Mouse (Mus musculus) large intestine, adult 2 months (tissue): ENCODE measurements around the gene Arhgap28. TPM values are rescaled to one million over a fixed set of nuclear protein-coding genes. Genes with fewer than 3 reads are reported as not detected.

Experiments used
- DNase-seq: peaks from one replicate; pipeline ENCODE4 v3.0.0-alpha.2; 2012; ENCODE audit warnings: low read depth, low spot score
- WGBS: fragments of 180-500 bp; shearing (Covaris S2); methylation state at CpG from one replicate; pipeline ENCODE4 v1.1.7; 2018; 5-methylcytosine and 5-hydroxymethylcytosine counted together
- polyA plus RNA-seq: library from polyadenylated mRNA; depleted of rRNA; stranded (reverse); fragments of >200 nt; gene quantifications from 2 replicates; pipeline ENCODE4 v1.2.3, GENCODE M21; 2012

Arhgap28 gene
- polyA plus RNA-seq, 1 experiment = 0.86 TPM

- no peak for DNase-seq
- 78% methylated on average over 7 of the region's 7 CpGs for WGBS
Measured at GRCm38 (mm10) chr17:67994861-67995260, 9.1 kb downstream of the Arhgap28 start.

- 88% methylated on average over 2 of the region's 2 CpGs for WGBS
- DNase-seq = no peak
Measured at GRCm38 (mm10) chr17:67993371-67994045, 10.4 kb downstream of the Arhgap28 start.

- WGBS = 42% methylated on average over 5 of the region's 5 CpGs
- no peak for DNase-seq
Measured at GRCm38 (mm10) chr17:67989716-67990115, 14.2 kb downstream of the Arhgap28 start.

DNA sequence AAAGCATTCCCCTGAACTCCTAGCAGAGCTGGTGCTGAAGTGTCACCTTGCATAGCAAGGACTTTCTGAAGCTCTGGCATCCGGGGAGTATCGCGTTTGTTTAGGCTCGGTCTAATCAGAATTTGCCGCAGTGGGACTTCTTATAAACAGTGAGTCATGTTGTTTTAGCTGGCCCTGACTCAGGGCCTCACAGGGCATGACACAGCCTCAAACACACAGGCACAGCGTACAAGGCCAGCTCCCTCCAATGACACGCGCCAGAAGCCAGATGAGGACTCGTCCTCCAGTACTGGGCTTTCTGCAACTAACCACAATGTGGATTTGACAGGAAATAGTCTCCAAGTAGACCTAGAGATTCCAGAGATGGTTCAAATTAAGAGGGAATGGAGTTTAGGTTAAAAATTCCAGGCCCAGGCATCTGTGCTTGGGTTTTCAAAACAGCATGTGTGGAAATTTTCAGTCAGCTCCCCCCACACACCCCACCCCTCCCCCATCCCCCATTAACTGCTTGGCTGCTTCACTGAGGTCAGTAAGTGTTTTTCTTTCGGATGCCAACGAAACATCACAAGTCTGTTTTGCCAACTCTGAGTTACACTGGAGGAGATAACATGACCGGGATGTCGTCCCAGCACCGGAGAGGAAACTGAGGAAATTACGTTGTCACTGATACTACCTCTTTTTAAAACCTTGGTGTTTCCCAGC lies 14.8 kb downstream of the Arhgap28 start:
- no peak for DNase-seq
- 28% methylated on average over 15 of the region's 15 CpGs for WGBS

GRCm38 (mm10) chr17:67985532-67985931 lies 18.4 kb downstream of the Arhgap28 start:
- no peak for DNase-seq
- 51% methylated on average over 4 of the region's 4 CpGs for WGBS

GRCm38 (mm10) chr17:67980573-67980972 lies 23.3 kb downstream of the Arhgap28 start:
- no peak for DNase-seq

GRCm38 (mm10) chr17:67979248-67979647 lies 24.7 kb downstream of the Arhgap28 start:
- 33% methylated on average over 5 of the region's 5 CpGs for WGBS
- DNase-seq = no peak

More at GRCm38 (mm10) chr17:67980573-67980972, 23.3 kb downstream of the Arhgap28 start:
- WGBS = 65% methylated on average over 3 of the region's 3 CpGs

- no peak for DNase-seq
- 10% methylated on average over 3 of the region's 3 CpGs for WGBS
Measured at GRCm38 (mm10) chr17:67978786-67979185, 25.1 kb downstream of the Arhgap28 start.

GRCm38 (mm10) chr17:67976465-67976864 lies 27.5 kb downstream of the Arhgap28 start:
- 47% methylated on average over 2 of the region's 2 CpGs for WGBS
- no peak for DNase-seq

- DNase-seq = no peak
Measured at GRCm38 (mm10) chr17:67976027-67976426, 27.9 kb downstream of the Arhgap28 start.

DNA sequence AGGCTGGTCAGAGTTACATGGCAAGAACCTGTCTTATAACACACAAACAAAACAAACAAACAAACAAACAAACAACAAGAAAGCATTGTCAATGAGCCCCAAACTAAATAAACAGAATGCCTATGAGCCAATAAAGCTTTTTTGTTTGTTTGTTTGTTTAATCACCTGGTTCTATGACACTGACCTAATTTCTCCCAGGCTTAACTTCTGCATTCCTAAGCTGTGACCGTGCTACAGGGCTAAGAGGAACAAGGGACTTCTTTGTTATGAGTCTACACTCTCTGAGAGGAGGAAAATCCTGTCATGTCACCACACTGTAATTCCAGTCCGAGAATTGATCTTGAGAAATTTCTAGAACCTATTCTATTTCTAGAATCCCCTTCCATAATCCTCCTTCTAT lies 29.2 kb downstream of the Arhgap28 start:
- DNase-seq = no peak
- 25% methylated on average over 2 of the region's 2 CpGs for WGBS

GRCm38 (mm10) chr17:67966853-67967540 lies 36.9 kb downstream of the Arhgap28 start:
- DNase-seq = no peak
- 75% methylated on average over 8 of the region's 8 CpGs for WGBS

DNA sequence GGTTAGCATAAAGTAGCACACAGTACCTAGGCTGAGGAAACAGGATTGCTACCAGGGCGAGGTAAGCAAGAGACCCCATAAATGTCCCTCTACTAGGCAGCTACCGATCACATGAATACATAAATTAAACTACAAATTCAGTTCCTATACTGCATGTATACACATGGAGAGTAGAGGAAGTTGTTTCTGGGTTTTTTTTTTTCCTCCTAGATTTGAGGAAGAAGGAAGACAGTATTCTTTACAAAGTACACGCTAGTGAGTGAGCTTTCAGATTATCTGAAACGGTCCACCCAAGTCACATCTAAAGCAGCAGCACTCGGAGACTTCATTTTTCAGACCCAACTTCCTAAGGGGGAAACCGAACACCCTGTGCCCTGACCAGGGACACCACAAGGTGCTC lies 41.1 kb downstream of the Arhgap28 start:
- WGBS = 78% methylated on average over 6 of the region's 6 CpGs
- no peak for DNase-seq

DNA sequence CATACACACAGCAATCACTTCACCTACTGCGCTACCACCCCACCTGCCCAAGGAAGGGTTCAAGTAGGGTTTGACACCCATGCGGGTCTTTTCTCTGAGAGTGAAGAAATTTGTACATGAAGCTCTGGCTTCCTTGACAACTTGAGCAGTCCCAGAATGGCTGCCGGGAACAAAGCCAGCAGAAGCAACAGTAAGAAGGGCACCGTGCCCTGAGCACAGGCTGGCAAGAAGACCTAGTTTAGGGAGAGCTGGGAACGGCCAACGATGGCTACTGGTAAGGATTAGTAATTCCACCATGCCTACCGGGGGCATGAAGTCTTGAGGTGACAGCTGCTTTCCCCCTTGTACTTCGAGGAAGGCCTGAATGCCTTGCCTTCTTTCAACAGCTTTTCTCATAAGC lies 41.9 kb downstream of the Arhgap28 start:
- DNase-seq = no peak
- WGBS = 85% methylated on average over 8 of the region's 8 CpGs

DNA sequence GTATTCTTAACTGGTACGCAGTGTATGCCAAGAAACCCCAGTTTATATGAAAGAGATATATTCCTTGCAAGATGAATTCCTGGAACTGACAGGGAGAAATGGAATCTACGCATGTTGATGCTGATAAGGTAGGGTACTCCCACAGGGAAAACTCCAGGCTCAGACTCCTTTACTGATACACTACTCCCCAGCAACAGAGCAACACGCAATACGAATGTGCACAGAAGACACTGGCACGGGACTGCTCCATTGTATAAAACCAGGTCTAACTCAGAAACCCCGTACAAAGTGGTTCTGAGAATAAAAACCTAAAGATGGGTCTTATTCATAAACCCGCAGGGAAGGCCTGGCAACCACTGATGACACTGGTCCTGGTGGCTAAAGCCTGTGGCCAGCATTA lies 45.0 kb downstream of the Arhgap28 start:
- WGBS = 94% methylated on average over 7 of the region's 7 CpGs
- no peak for DNase-seq

DNA sequence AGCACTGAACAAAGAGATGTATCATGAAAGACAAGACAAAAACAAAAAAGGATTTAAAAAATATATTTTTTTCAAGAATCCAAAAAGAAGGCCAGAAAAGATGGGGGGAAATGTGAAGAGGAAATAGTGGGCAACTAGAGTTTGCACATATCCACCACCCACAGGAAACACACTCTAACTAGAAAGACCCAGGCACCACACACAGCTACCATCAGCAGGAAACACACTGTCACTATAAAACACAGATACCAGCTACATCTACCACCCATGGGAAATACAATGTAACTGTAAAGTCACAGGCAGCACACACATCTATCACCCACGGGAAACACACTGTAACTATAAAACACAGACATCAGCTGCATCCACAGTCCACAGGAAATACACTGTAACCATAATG lies 46.3 kb downstream of the Arhgap28 start:
- whole genome bisulfite sequencing = 67% methylated on average over 1 of the region's 1 CpGs
- DNase-seq = no peak

DNA sequence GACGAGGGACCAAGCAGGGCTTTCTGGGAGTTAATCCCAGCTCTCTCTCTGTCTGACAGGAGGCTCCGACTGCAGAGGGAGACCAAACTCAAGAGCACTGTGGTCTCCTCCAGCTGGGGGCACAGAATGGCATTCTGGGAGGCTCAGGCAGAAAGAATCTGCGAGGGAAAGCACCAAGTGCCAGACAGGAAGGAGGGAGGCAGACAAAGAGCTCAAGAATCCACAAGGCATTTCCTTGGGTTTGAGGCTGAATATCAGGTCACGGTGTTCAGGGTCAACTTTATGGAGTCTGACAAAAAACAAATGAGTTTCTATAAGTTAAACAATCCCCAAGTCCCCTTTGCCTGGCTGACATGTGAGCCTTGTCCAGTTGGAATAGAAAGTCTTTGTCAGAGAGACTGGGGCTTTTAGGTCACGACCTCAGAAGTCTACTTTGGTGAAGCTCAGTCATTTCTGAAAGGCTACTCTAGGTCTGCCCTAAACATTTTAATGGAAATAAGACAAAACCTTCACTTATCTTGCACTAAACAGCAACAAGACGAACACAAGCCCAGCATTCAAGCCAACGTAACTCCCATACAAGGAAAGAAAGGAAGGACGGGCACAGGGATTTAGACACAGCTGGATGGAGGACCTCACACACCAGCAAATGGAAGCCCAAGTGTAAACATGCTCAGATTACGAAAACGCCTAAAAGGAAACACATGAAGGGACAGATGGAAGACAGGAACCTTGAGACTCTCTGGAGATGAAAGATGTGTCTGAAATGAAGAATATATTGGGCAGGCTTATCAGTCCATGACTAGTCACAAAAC lies 47.8 kb downstream of the Arhgap28 start:
- DNase-seq = no peak
- WGBS = 56% methylated on average over 10 of the region's 10 CpGs

- WGBS = 70% methylated on average over 5 of the region's 5 CpGs
- DNase-seq = no peak
Measured at GRCm38 (mm10) chr17:67954961-67955360, 49.0 kb downstream of the Arhgap28 start.

DNA sequence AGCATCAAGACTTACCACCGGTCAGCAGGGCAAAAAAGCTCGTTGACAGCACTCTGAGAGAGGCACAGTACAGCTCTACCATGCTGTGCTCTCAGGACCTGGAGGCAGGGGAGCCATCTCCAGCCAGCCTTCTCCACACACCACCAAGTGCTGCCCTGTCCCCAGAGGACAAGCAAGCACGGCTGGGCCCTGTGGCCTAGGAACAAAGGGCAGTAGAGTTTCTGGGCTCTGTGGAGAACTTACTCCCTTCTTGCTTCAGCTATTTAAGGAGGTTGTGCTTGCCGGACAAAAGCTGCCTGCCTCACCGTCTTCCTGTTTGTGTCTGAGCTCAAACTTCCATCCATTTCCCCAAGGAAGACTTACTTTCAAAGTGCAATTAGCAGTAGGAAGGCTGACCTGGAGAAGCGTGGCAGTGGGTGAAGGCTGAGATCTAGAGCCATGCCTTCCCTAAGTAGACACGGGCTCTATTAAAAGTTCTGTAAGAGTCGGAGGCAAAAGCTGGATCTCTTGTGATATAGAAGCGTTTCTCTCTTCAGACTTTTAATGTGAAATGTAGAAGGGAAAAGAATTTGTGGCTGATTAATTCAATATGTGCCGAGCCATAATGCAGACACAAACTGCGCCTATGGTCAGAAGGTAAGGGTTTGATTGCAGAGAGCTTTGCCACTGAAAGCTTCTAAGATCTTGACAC lies 53.3 kb downstream of the Arhgap28 start:
- WGBS = 65% methylated on average over 11 of the region's 11 CpGs
- DNase-seq = no peak
